Mouse (Mus musculus): ENCODE results near the gene Ksr1.

The Ksr1 gene

DNA sequence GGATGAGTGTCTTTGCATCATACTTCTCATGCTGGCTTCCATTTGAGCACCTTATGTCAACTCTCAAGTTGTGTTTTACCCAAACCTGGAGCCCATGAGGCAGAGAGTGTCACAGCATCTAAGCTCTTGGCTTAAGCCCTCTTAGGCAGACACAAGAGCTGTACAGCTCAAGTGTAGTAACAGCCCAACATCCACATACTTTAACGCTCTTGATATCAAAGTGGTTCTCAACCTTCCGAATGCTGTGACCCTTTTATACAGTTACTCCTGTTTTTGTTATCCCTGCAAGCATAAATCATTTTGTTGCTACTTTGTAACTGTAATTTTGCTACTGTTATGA is 80.0 kb downstream of the Ksr1 start:
- no peak for DNase-seq (ENCODE audit: low spot score)

DNA sequence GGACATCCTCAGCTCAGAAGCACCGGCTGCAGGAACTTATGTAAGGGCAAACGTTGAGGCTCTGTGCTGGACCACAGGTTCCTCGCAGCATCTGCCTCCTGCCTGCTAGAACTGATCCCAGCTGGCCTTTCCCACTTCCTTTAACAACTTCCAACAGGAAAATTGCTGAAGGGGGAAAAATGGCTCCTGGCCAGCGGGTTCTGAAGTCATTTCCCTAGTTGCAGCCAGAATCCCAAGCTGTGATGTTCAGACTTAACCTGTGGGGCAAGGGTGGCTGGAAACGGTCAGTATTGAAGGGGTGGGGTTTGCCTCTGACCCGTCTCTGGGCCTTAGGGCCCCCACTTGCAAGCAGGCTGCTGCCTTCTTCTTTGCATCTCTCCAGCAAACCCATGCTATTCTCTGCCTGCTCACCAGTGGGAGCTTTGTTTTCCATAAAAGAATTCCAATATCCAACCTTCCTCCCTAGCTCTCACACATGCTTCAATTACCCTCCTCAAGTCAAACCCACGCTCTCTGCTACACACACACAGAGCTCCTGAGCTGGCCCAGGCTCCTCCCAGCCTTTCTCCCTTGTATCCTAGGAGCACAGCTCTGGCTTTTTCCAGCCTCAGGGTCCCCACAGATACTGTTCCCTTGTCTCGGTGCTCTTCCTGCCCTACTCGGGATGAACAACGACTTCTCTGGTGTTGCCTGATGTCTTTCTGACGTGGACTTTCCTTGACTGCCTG is 80.6 kb downstream of the Ksr1 start:
- no peak for DNase-seq (ENCODE audit: low spot score)

GRCm38 (mm10) chr11:79064311-79064710 is 81.9 kb downstream of the Ksr1 start:
- DNase-seq (ENCODE audit: low spot score): no peak

DNA sequence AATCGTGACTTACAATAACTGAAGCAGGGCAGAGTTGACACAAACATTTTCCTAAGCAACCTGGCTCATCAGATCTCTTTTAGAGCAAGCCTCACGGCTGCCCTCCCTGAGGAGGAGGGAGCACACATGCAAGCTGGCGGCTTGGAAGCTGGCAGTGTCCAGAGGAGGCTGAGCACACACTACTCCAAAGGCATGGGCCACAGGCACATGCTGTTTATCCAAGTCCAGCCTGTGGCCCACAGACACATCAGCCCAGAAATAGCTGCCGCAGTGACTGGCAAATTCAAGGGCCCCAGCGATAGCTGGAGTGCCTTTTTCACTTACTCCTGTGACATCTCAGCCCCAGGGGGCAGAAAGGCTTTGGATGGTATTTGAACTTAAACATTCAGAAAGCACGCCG is 82.6 kb downstream of the Ksr1 start:
- DNase-seq (ENCODE audit: low spot score): no peak

DNA sequence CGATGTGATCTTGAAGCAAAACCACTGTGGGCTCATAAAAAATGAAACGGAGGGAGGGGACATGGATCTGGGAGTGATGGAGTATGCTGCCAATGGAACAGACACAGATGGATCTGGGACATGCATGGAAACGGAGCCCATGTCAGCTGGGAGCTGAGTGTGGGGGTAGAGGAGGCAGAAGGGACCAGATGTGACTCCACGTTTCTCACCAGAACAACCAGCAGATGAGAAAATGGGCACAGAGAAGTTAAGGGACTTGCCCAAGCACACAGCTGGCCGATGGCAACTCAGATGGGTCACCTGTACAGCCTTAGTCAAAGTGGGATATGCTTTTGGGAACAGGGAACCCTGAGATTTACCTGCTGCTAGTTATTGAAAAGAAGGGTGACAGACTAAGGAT is 83.3 kb downstream of the Ksr1 start:
- no peak for DNase-seq (ENCODE audit: low spot score)

DNA sequence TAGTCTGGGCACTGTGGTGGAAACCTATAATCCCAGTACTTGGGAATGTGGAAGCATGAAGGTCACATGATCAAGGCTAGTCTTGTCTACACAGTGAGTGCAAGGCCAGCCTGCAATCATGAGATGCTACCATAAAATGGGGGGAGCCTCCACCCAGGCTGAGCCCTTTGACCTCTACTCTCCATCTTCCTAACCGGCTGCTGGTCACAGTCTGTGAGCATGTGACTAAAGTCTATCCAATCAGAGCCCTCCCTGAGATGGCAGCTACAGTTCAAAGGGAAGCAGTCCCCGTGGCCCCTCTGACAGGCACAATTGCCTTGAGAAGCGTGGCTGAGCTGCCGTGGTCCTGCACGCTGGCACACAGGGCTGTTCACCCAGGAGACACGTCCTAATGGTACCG is 84.4 kb downstream of the Ksr1 start:
- no peak for DNase-seq (ENCODE audit: low spot score)

- DNase-seq (ENCODE audit: low spot score): no peak
These were observed 86.4 kb downstream of the Ksr1 start for GRCm38 (mm10) chr11:79059850-79060249.

DNA sequence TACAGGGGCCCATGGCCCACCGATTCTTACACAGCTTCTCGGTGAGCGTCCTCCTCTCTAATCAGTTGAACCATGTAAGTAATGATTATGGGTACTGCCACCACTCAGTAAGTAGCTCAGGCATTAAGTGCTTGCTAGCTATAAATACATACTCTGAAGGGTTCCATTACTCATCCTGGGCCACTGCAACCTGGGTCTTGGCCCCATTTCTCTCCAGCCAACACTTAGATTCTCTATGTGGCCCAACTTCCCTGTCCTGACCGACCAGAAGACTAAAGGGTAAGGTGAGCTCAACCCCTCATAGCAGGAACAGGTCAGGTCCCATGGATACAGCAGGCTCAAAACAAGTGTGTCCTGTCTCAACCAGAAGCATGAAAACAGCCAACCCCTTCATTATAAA is 87.1 kb downstream of the Ksr1 start:
- no peak for DNase-seq (ENCODE audit: low spot score)

DNA sequence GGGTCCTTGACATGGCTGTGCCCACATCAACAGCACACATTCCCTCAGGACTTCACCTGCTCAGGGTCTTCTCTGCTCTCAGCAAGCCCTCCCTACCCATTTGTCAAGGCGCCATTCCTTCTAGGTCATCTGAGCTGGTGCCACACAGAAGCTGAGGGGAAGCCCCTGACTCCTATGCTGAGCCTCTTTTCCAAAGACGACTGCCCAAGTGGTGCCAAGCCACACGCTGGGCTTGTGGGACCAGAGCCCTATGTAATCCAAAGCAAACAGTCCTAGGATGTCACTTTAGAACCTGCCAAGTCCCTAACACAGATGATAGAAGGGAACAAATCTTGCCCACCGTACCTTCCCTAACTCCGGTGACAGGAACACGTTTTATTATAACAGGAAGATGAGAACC is 87.6 kb downstream of the Ksr1 start:
- no peak for DNase-seq (ENCODE audit: low spot score)

DNA sequence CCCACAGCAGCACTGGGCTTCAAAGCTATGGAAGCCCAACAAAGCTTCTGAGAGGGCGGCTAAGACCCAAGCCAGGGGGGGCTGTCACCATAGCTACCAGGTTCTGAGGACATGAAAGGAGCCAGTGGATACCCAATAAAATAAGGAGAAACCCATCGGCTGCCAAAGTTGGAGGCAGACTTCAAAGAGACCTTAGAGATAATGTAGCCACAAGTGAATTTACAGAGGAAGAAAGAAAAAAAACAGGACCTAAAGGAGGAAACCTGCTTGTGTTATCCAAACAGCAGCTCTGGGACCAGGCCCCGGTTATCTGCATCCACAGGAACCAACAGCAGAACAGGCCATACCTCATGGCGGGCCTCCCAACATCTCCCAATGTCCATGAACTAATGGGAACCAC is 88.4 kb downstream of the Ksr1 start:
- DNase-seq (ENCODE audit: low spot score): no peak

- no peak for DNase-seq (ENCODE audit: low spot score)
These were observed 89.3 kb downstream of the Ksr1 start for GRCm38 (mm10) chr11:79056891-79057290.

DNA sequence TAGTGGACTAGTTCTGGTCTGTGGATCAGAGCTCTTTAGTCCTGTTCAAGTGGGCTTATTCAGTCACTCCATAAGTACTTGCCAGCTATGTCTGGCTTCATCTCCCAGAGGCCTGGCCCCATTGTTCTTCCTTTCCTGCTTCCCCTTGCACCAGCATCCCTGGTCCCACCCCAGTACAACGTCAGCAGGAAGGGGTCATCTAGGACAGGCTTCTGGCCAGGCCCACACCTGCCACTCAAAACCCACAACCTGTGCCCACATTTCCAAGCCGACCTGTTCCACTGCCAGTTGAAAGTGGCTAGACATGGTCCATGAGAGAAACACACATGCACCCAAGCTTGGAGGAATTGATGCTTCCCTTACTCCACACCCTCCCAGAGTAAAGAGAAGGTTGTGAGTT is 90.2 kb downstream of the Ksr1 start:
- DNase-seq (ENCODE audit: low spot score): no peak

DNA sequence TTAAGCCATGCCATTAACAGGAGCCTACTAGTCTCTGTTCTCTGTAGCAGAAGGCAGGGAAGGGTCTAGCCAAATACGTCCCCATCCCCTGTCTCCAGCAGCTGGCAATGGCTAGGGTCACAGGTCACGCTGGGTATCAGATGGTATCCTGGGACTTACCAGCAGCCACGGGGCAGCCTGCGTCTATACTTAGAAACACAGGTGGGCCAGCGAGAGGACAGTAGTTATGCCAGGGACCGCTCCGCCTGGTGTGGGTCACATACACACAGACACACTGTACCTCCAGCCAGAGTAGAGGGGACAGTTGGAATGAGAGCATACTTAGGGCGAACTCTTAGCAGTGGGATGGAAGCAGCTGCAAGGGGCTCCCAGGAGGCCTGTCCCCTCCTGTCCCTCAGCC is 91.0 kb downstream of the Ksr1 start:
- DNase-seq (ENCODE audit: low spot score): no peak

- no peak for DNase-seq (ENCODE audit: low spot score)
These were observed 91.8 kb downstream of the Ksr1 start for GRCm38 (mm10) chr11:79054161-79055152.

DNA sequence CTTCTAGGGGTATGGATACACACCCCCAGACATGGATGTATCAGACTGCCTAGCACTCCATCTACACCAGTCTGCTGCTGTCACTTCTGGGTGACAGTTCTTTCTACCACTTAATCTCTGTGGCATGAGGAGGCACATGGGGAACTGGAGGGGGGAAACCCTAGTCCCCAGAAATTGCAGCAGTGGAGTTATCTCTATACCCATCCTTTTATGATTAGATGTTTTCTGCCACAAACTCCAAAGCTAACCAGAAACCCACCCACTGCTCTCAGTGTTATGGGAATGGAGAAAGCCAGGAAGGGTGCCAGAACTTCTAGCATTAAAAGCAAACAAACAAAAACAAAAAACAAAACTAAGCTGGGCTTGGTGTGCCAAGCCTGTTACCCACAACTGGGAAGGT is 92.8 kb downstream of the Ksr1 start:
- no peak for DNase-seq (ENCODE audit: low spot score)

DNA sequence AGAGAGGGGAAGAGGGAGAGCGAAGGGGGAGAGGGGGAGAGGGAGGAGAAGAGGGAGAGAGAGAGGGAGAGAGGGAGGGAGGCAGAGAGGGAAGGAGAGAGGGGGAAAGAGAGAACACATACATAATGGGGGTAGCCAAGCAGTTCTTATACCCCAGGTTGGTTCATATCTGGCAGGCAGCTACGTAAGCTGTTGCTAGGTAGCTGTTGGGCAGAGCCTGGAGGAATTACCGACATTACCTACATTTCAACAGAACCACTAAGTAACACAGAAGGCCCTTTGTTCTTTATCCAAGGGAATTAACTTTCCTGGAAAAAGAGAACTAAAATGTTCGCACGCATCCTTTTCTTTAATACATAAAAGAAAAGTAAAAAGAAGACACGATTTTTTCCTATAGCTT is 93.4 kb downstream of the Ksr1 start:
- DNase-seq (ENCODE audit: low spot score): no peak

DNA sequence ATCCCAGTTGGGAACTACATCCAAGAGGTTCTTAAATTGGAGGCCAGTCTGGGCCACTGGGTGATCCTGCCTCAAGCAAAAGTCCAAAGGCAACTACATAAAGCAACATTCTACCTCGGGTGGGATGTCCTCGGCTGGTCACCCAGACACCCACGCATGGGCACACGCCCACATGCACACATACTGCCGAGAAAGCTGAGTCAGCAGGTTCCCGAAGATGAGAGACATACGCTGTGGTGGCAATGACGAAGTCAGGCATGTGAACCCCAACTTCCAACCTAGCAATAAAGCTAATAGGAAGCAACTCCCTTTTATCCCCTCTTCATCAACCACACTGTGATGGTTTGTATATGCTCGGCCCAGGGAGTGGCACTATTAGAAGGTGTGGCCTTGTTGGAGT is 94.7 kb downstream of the Ksr1 start:
- no peak for DNase-seq (ENCODE audit: low spot score)

- no peak for DNase-seq (ENCODE audit: low spot score)
These were observed 95.3 kb downstream of the Ksr1 start for GRCm38 (mm10) chr11:79050781-79051507.

GRCm38 (mm10) chr11:79048906-79049305 is 97.3 kb downstream of the Ksr1 start:
- no peak for DNase-seq (ENCODE audit: low spot score)

DNA sequence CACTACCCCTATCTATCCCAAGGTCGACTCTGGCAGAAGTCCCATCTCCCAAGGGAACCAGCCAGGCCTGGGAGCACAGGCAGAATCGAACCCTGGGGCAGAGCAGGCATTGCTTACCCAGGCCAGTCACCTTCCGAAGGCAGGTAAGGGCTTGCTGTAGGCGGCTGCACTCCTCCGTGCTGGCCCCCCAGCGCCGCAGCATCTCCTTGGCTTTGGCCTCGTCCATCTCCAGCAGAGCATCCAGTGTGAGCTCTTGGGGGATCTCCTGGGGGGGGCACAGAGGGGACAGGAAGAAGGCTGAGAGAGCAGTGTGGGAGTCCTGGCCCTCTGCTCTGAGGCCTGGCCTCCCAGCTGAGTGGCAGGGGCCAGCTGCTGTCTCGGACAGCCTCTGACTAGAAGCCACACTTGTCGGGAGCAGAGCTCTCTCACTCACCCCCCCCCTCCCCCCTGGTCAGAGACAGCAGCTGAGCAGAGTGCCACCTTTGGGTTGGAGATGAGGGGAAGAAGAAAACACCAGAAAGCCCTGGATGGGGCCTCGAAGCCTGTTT is 99.0 kb downstream of the Ksr1 start:
- no peak for DNase-seq (ENCODE audit: low spot score)

DNA sequence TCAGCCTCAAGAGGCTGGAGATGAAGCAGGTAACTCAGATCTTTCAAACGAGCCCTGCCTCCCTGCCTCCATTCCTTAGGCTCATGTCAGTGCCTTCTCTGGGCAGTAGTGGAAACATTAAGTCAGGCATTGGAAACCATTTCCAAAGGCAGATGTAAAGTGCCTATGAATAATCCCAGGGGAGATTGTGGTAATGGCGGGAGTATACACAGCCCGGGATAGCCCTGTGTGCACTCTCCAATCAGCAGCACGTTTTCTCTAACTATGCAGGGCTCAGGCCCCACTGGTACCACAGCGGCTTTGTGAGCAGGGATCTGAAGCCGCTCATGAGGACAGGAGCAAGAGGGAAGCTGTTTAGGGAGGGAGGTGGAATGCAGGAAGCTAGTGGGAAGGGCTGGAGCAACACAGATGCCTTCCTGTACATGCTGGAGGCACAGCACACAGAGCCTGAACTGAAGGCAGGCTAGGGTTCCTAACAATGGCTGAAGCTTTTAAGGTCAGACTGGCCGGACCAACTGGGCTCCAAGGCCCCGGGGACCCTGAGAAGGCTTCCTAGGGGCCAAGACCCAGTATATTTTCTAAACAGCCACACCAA is 99.5 kb downstream of the Ksr1 start:
- no peak for DNase-seq (ENCODE audit: low spot score)

GRCm38 (mm10) chr11:79045231-79045630 is 101.0 kb downstream of the Ksr1 start:
- no peak for DNase-seq (ENCODE audit: low spot score)
